Mouse (Mus musculus) forebrain, embryonic 11.5 days (tissue): ENCODE results near the gene Tpm4. TPM values are rescaled to one million over a fixed set of nuclear protein-coding genes. Genes with fewer than 3 reads are reported as not detected.

Source experiments
- ATAC-seq: fragments of 200-750 bp; cut with Nextera tagmentation; replicated peaks from 2 replicates; pipeline ENCODE4 v1.8.0; 2017; ENCODE audit warnings: moderate TSS enrichment; ENCODE audit not compliant: low FRiP score
- DNase-seq: peaks from one replicate; pipeline ENCODE4 v3.0.0-alpha.2; 2017; ENCODE audit warnings: low spot score
- H3K27ac ChIP-seq: fragments of 300-500 bp; sonication (generic); 2 replicates; pipeline ENCODE4 v1.5.1; 2014; ENCODE audit warnings: low read depth, low read length
- H3K27me3 ChIP-seq: fragments of 300-500 bp; sonication (generic); 2 replicates; pipeline ENCODE4 v1.6.1; 2014; ENCODE audit warnings: mild to moderate bottlenecking, low read length, mixed read lengths; ENCODE audit not compliant: control insufficient read depth, insufficient read depth
- H3K36me3 ChIP-seq: fragments of 300-500 bp; sonication (generic); 2 replicates; pipeline ENCODE4 v1.6.1; 2014; ENCODE audit warnings: mild to moderate bottlenecking, low read length, moderate library complexity, mixed read lengths; ENCODE audit not compliant: control insufficient read depth, insufficient read depth
- H3K4me1 ChIP-seq: fragments of 300-500 bp; sonication (generic); replicated peaks from 2 replicates; pipeline ENCODE4 v1.6.1; 2014; ENCODE audit warnings: low read length, mixed read lengths; ENCODE audit not compliant: control insufficient read depth, insufficient read depth
- H3K4me2 ChIP-seq: fragments of 300-500 bp; sonication (generic); 2 replicates; pipeline ENCODE4 v1.6.1; 2014; ENCODE audit warnings: low read depth, mild to moderate bottlenecking, low read length, moderate library complexity, mixed read lengths; ENCODE audit not compliant: severe bottlenecking
- H3K4me3 ChIP-seq: fragments of 300-500 bp; sonication (generic); 2 replicates; pipeline ENCODE4 v1.5.1; 2014; ENCODE audit warnings: low read depth, low read length
- H3K9ac ChIP-seq: fragments of 300-500 bp; sonication (generic); 2 replicates; pipeline ENCODE4 v1.6.1; 2014; ENCODE audit warnings: low read length
- H3K9me3 ChIP-seq: fragments of 300-500 bp; sonication (generic); 2 replicates; pipeline ENCODE4 v1.6.1; 2016; ENCODE audit warnings: low read length, mixed read lengths; ENCODE audit not compliant: control insufficient read depth
- WGBS: fragments of 180-500 bp; shearing (Covaris S2); extraction: QIAGEN DNeasy Blood & Tissue Kit; methylation state at CpG from one replicate; pipeline ENCODE4 v1.1.7; 2014; 5-methylcytosine and 5-hydroxymethylcytosine counted together
- polyA plus RNA-seq: library from polyadenylated mRNA; unstranded; fragments of >200 nt; fragmentation: Nextera tagmentation; extraction: Ambion mirVana; gene quantifications from 2 replicates; pipeline ENCODE4 v1.2.1, GENCODE M21; 2014

Gene Tpm4
- polyA plus RNA-seq, 1 experiment from 2014 or later: 557 TPM

DNA sequence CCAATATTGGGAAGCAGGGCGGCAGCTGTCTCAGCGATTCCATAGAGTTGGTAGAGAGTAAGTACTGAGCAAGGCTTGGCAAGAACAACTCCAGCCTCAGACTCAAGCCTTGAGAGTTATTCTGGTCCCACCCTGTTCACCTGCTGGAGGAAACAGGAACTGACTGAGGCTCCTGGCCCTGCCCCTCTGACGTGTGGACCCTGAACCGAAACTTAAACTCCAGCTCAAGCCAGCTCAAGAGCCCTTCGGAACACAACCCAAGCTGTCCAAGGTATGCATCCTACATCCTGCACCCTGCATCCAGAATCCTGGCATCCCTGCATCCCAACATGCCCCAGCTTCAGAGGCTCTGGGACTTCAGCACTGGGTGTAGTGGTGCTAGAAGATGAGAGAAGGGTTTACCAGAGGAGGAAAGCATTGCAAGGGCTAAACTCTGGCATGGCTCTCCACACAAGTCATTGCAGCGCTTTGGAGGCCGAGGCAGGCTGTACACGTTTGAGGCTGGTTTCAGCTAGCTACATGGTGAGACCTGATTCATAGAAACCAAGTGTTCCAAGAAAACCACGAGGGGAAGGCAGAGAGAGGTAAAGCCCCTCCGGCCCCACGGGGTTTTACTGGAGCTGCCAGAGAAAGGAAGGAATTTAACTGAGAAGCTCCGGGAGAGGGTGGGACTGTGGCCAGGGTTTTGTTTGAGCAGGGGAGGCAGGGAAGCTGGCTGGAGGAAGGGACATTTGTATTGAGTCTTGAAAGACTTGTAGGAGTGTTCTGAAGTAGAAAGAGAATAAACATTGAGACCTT is 54.8 kb downstream of the Tpm4 start, which contains the start of gene Hsh2d:
TSS of gene Hsh2d (plus strand) at position 222 of the 798 bp plus-strand sequence.
- Histone ChIP-seq H3K9me3 (no peaks in the 10 kb centered on the region), H3K4me3 (no peak within 1 kb of the TSS), H3K9ac (no peak within 1 kb of the TSS), H3K27ac (no peak within 1 kb of the TSS), H3K4me2 (no peak within 1 kb of the TSS), H3K36me3 (no peaks in the 10 kb centered on the region), H3K27me3 (no peaks in the 10 kb centered on the region), H3K4me1 (no peaks in the 10 kb centered on the region)
- no peak for ATAC-seq
- no peak for DNase-seq
- 74% methylated on average over 12 of the region's 12 CpGs for WGBS

DNA sequence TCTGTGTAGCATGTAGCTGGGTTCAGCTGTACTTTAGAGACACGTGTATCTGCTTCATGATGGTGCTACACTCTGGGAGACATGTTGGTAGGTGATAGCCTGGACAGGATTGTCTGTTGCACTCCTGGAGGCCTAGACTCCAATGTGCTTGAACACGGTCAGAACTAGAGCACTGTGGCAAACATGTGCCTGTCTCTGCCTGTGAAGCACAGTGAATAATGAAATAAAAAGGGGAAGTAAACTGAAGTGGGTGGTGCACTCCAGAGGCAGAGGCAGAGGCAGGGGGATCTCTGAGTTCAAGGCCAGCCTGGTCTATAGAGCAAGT is 55.4 kb downstream of the Tpm4 start:
- Histone ChIP-seq H3K4me3 (no peak overlapping the region), H3K4me2 (no peak overlapping the region), H3K27me3 (no peaks in the 10 kb centered on the region), H3K9ac (no peak overlapping the region), H3K9me3 (no peaks in the 10 kb centered on the region), H3K4me1 (no peaks in the 10 kb centered on the region), H3K27ac (no peak overlapping the region), H3K36me3 (no peaks in the 10 kb centered on the region)
- ATAC-seq (no peak), DNase-seq (no peak)
- 88% methylated on average over 2 of the region's 2 CpGs for WGBS

DNA sequence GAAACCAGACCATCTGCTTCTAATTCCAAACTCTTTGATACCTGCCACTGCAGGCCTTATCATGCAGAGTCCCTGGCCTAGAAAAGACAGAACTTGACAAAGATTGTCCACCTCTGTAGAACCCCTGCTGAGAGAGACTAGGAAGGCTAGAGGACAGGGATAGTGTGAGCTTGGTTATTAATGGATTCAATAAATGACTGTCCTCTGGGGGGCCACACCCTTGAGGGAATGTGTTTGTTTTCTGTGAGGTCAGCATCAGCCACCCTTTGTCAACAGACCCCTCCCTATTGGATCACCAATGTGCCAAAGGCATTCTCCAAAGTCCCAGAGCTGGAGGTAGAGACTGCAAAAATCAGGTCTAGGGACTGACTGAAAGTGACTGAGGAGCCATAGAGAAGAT is 57.3 kb downstream of the Tpm4 start:
- H3K4me1 ChIP-seq: no peaks in the 10 kb centered on the region
- H3K4me3 ChIP-seq: no peak overlapping the region
- ATAC-seq: no peak
- H3K36me3 ChIP-seq: no peaks in the 10 kb centered on the region
- no peaks in the 10 kb centered on the region for H3K9me3 ChIP-seq
- no peaks in the 10 kb centered on the region for H3K27me3 ChIP-seq
- no peak overlapping the region for H3K27ac ChIP-seq
- no peak overlapping the region for H3K4me2 ChIP-seq
- no peak for DNase-seq
- H3K9ac ChIP-seq: no peak overlapping the region

DNA sequence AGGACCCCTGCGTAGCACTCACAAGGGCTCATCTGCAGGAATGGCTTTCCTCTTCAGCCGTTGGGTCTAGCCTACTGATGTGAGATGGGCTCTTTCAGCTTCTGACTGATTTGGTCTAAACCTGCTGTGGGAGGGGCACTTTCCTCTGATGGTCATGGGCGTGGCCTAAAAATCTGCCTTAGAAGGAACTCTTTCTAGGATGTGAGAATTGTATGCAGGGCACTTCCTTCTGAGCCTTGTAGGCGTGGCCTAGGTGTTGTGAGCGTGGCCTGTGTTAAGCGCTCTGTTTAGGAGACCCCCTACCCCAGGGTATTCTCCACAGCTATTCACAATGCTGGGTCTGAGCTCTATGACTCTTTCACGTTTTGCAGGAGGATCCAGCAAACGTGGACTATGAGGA is 63.2 kb downstream of the Tpm4 start:
- no peak overlapping the region for H3K4me2 ChIP-seq
- no peak overlapping the region for H3K27ac ChIP-seq
- no peak for ATAC-seq
- H3K4me1 ChIP-seq: no peaks in the 10 kb centered on the region
- no peak for DNase-seq
- H3K27me3 ChIP-seq: no peaks in the 10 kb centered on the region
- no peak overlapping the region for H3K9ac ChIP-seq
- H3K4me3 ChIP-seq: no peak overlapping the region
- H3K36me3 ChIP-seq: no peaks in the 10 kb centered on the region
- WGBS: 65% methylated on average over 8 of the region's 8 CpGs
- peaks cover 4% of the 10 kb centered on the region for H3K9me3 ChIP-seq

Other genes starting within 250 kb of the Tpm4 start
- gene Zfp882, start 226.4 kb upstream of the Tpm4 start, polyA plus RNA-seq: 9.5 and 9.7 TPM in 2 replicates
- 39.6 and 40.5 TPM in 2 replicates for gene Zfp617, start 226.3 kb upstream of the Tpm4 start, polyA plus RNA-seq
- gene Zfp961, start 183.9 kb upstream of the Tpm4 start, polyA plus RNA-seq: 29.0 and 31.2 TPM in 2 replicates
- 0.68 and 0.81 TPM in 2 replicates for gene Cyp4f18, start 125.3 kb upstream of the Tpm4 start, polyA plus RNA-seq
- gene Olfr372, start 93.8 kb upstream of the Tpm4 start, polyA plus RNA-seq: not detected in 2 replicates
- not detected in 2 replicates for gene Olfr373, start 51.8 kb upstream of the Tpm4 start, polyA plus RNA-seq
- gene Olfr374, start 27.9 kb upstream of the Tpm4 start, polyA plus RNA-seq: not detected in 2 replicates
- gene Rab8a, start 26.2 kb downstream of the Tpm4 start, polyA plus RNA-seq: 90.5 and 110 TPM in 2 replicates
- not detected in 2 replicates for gene Hsh2d, start 54.7 kb downstream of the Tpm4 start, polyA plus RNA-seq
- gene Cib3, start 77.9 kb downstream of the Tpm4 start, polyA plus RNA-seq: 0.25 TPM in 1 of 2 replicates, not detected in the other
- gene Gm11034, start 78.7 kb downstream of the Tpm4 start, polyA plus RNA-seq: not detected in 2 replicates
- gene Fam32a, start 84.8 kb downstream of the Tpm4 start, polyA plus RNA-seq: 74.2 and 76.0 TPM in 2 replicates
- 173 and 190 TPM in 2 replicates for gene Ap1m1, start 105.0 kb downstream of the Tpm4 start, polyA plus RNA-seq
- 45.4 and 48.2 TPM in 2 replicates for gene Gm10282, start 170.3 kb downstream of the Tpm4 start, polyA plus RNA-seq
- 4.7 and 5.4 TPM in 2 replicates for gene Klf2, start 184.1 kb downstream of the Tpm4 start, polyA plus RNA-seq